Mouse (Mus musculus): Measurements from ENCODE around the gene Rara.

The Rara gene

DNA sequence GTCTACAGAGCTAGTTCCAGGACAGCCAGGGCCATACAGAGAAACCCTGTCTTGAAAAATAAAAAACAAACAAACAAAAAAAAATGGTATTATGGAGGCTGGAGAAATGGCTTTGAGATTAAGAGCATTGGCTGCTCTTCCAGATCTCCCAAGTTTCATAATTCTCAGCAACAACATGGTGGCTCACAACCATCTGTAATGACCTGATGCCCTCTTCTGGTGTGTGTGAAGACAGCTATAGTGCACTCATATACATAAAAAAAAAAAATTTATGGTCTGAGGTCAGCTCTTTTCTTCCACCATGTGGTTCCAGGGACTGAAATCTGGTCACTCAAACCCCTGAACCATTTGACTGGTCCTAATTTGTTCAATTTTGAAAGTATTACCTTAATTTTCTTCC is 71.2 kb downstream of the Rara start:
- no peak for DNase-seq (ENCODE audit: low read depth)

DNA sequence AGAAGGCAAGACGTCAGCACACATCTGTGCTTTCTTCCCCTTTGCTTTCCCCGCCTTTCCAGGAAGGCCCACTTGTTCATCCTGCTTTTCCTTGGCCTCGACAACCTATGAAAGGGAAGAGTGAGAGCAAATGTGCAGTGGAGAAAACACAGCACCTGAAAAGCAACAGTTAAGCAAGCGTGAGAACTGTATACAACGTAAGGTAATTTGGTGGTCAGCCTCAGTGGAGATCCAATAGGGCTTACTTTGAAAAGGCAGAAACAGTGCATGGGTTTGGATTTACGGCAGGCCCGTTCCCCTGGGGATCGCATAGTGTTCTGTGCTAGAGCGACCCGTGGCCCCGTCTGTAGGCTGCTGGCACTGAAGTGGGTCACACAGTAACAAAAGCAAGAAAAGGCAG is 71.6 kb downstream of the Rara start:
- no peak for DNase-seq (ENCODE audit: low read depth)

DNA sequence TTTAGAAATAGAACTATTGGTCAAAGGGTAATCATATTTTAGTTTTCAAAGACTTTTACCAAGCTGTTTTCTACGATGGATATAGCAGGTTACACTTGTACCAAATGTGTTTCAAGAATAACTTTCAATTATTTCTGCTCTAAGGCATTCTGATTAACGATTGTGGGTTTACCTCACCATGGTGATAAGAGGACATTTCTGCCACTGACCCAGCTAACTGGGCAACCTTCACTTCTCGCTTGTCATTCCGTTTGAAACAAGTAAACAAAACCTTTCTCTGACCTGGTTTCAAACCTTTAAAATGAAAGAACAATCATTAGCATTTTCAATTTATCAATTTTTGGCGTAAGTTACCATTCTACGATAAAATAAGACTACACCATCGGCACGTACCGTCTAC is 79.2 kb downstream of the Rara start:
- no peak for DNase-seq (ENCODE audit: low read depth)

DNA sequence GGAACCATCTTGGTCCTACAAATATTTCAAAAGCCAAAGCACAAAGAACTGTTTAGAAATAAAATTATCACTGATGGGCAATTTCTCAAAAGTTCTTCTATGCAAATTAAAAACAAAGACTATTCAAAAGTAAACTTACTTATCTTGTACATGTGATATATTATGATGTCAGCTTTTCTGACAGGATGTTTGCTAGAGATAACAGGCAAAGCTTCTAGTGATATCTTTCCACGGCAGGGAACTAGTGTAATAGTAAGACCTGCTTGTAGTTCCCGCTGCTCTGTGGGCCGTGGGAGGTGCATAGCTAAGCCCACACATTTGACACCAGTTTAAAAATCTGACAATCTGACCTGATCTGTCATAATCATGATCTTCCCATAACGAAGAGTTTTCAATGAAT is 82.5 kb downstream of the Rara start:
- DNase-seq (ENCODE audit: low read depth): no peak

DNA sequence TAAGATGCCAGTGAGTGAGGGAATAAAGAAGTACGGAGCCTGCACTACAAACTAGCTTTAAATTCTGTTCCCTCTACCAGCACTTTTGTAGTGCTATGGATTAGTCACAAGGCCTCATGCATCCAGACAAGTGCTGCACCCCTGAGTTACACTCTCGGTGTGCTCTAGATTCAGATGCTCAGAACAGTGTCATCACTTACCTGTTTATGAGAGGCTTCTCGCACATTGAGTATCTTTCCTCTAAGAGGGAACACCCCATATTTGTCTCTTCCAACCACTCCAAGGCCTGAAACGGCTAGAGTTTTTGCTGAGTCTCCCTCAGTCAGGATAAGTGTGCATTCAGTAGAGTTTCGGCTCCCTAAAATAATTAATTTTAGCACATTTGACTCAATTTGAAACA is 83.1 kb downstream of the Rara start:
- DNase-seq (ENCODE audit: low read depth): no peak

GRCm38 (mm10) chr11:99013856-99014255 is 86.2 kb downstream of the Rara start:
- DNase-seq (ENCODE audit: low read depth): no peak

DNA sequence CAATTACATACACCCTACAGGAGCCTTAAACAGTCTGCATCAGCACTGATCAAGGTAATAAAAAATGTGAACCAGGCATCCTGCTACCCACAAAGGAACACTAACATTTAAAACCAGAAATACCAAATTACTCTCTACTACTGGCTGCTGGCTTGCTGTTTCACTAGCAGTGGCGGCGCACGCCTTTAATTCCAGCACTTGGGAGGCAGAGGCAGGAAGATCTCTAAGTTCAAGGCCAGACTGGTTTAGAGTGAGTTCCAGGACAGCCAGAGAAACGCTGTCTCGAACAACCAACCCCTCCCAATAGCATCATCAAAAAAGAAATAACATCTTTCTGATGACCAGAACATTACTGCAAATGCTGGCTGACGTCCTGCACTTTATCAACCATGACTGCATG is 92.2 kb downstream of the Rara start:
- no peak for DNase-seq (ENCODE audit: low read depth)

GRCm38 (mm10) chr11:99022384-99022933 is 94.8 kb downstream of the Rara start:
- no peak for DNase-seq (ENCODE audit: low read depth)

DNA sequence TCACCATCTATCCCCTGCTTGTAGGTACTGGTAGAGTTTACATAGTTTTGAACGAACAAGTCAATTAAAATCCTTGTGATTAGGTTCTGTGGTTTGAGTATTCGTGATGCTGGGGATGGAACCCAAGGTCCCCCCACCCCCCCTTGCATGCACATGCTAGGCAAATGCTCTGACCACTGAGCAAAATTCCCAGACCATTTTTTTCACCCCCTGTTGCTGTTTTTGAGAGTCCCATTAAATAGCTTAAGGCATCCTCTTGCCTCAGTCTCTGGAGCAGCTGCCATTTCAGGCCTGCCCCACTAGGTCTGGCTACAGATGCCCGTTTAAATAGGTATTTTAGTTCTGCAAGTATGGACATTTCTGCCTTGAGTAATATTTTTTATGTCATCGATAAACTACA is 95.5 kb downstream of the Rara start:
- no peak for DNase-seq (ENCODE audit: low read depth)

DNA sequence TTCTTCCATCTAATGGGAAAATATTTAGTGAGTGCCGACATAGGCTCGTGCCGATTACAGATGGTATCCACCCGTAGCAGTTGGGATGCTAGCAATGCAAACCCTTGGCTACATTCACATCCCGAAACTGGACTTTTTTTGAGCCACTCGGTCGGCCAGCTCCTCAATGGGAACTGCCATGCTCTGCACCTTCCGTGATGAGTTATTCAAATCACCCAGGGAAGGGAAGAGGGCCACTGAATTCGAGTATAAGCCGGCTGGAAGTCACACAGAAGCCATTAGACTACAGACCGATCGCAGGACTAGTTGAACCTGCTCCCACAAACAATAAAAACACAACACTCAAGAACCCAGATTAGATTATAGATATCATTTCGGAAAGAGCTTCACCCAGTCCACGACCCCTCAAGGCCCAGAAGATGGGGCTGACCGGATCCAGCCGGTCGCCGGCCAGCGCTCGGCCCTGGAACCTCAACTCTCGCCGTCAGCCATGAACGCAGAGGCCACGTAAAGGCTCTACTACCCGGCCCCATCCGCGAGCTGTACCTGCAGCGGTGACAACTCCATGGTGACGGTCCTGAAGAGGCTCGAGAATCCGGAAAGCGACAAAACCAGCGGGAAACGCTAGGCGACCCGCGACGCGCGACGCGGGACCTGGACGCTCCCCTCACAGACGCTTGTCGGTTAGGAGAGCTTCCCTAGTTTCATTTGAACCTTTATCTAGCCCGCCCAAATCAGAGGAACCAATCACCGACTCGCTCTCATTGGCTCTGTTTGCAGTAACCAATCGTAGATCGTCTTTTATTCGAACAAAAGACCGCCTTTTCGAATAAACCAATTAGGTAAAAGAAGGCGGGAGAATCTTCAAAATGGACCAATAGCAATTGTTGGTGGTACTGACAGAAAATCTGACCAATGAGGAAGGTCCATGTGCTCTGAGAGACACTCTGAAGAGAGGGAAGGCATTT is 96.2 kb downstream of the Rara start, which contains the start of gene Top2a:
Gene Top2a (minus strand): TSS at position 690 of the 968 bp plus-strand sequence.
- DNase-seq (ENCODE audit: low read depth): peak; percentile 100
